Mouse (Mus musculus) G1E (cell line): ENCODE measurements at regions not wholly inside any gene's neighbourhood (a gene's known extent, or its start where the extent isn't known, plus 50 kb on each side); places are given as distances from the start of the nearest gene placed in this dataset.

Experiments
- CTCF ChIP-seq: IDR thresholded peaks from 2 replicates; pipeline ENCODE4 v1.5.1; 2012; ENCODE audit warnings: low read depth, low read length, inconsistent platforms, mixed read lengths
- GATA1 ChIP-seq: IDR thresholded peaks from 2 replicates; pipeline ENCODE4 v1.6.1; 2012; ENCODE audit warnings: borderline replicate concordance, low read length, inconsistent platforms, mixed read lengths
- POLR2AphosphoS5 ChIP-seq: IDR thresholded peaks from 2 replicates; pipeline ENCODE4 v1.6.1; 2012; ENCODE audit warnings: low read depth, low read length, inconsistent platforms; ENCODE audit not compliant: insufficient replicate concordance
- TAL1 ChIP-seq: conservative IDR thresholded peaks from 2 replicates; pipeline ENCODE4 v1.6.1; 2012; ENCODE audit warnings: low read depth, low read length, inconsistent platforms, mixed read lengths

DNA sequence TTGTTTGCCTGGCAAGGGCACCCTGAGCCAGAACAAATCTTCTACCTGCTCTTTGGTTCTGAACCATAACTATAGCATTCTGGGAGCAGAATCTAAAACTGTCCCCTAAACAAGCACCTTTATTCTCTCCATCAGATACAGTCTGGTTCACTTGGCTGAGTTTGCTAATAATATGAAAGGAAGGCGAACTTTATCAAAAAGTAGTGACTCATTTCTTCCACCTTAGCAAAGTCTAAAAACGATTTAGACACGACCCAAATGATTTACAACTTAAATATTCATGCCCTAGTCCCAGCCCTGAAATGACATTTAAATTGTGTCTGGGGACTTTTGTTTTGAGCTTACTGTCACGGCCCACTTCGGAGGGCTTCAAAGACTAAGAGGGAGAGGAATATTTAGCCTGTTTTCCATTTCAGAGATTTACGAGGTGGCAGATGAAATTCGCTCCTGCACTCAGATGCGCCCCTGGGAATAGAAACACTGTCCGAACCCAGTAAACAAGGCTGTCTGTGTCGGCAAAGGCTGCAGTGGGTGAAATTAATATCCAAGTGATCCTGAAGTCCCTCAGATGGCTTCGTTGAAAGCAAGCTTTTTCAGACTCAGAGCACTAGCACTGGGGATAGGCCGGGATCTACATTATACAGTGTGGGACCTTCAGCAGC is 184.6 kb downstream of the Rps15a start:
- no peak for TF ChIP-seq CTCF
- no peak for TF ChIP-seq GATA1
- TF ChIP-seq TAL1, result no peak
- TF ChIP-seq POLR2AphosphoS5, result no peak
